Mouse (Mus musculus) forebrain, embryonic 10.5 days (tissue): ENCODE measurements at regions not wholly inside any gene's neighbourhood (a gene's known extent, or its start where the extent isn't known, plus 50 kb on each side); places are given as distances from the start of the nearest gene placed in this dataset.

Source experiments
- DNase-seq: peaks from one replicate; pipeline ENCODE4 v3.0.0-alpha.2; 2017; ENCODE audit warnings: low spot score; ENCODE audit errors: extremely low spot score
- H3K27ac ChIP-seq: fragments of 300-500 bp; sonication (generic); 2 replicates; pipeline ENCODE4 v1.5.1; 2016; ENCODE audit warnings: mild to moderate bottlenecking
- H3K27me3 ChIP-seq: fragments of 300-500 bp; sonication (generic); 2 replicates; pipeline ENCODE4 v1.6.1; 2016; ENCODE audit warnings: mild to moderate bottlenecking; ENCODE audit not compliant: poor library complexity, severe bottlenecking
- H3K36me3 ChIP-seq: fragments of 300-500 bp; sonication (generic); replicated peaks from 2 replicates; pipeline ENCODE4 v1.6.1; 2016; ENCODE audit warnings: mild to moderate bottlenecking, moderate library complexity
- H3K4me1 ChIP-seq: fragments of 300-500 bp; sonication (generic); 2 replicates; pipeline ENCODE4 v1.6.1; 2016
- H3K4me3 ChIP-seq: fragments of 300-500 bp; sonication (generic); 2 replicates; pipeline ENCODE4 v1.5.1; 2016; ENCODE audit warnings: mild to moderate bottlenecking, moderate library complexity
- H3K9me3 ChIP-seq: fragments of 300-500 bp; sonication (generic); 2 replicates; pipeline ENCODE4 v1.6.1; 2016; ENCODE audit warnings: mild to moderate bottlenecking, moderate library complexity
- WGBS: fragments of 180-500 bp; shearing (Covaris S2); methylation state at CpG from one replicate; pipeline ENCODE4 v1.1.7; 2016; 5-methylcytosine and 5-hydroxymethylcytosine counted together

- Histone ChIP-seq H3K36me3 (no peaks in the 10 kb centered on the region), H3K4me3 (no peak overlapping the region), H3K4me1 (peaks cover 12% of the 10 kb centered on the region), H3K27ac (no peak overlapping the region), H3K9me3 (no peaks in the 10 kb centered on the region), H3K27me3 (no peaks in the 10 kb centered on the region)
- no peak for DNase-seq
- 77% methylated on average over 12 of the region's 12 CpGs for WGBS
These were observed 159.8 kb downstream of the Evx1 start for GRCm38 (mm10) chr6:52473042-52473589.

- WGBS, result 74% methylated on average over 11 of the region's 11 CpGs
- Histone ChIP-seq H3K36me3 (no peaks in the 10 kb centered on the region), H3K4me3 (no peak overlapping the region), H3K4me1 (peaks cover 12% of the 10 kb centered on the region), H3K27ac (no peak overlapping the region), H3K27me3 (no peaks in the 10 kb centered on the region), H3K9me3 (no peaks in the 10 kb centered on the region)
- DNase-seq, result no peak
These were observed 160.6 kb downstream of the Evx1 start for GRCm38 (mm10) chr6:52473924-52474323.

GRCm38 (mm10) chr6:52475676-52476075 lies 162.4 kb downstream of the Evx1 start:
- H3K36me3 ChIP-seq, result no peaks in the 10 kb centered on the region
- WGBS, result 90% methylated on average over 8 of the region's 8 CpGs
- H3K9me3 ChIP-seq, result no peaks in the 10 kb centered on the region
- H3K4me3 ChIP-seq, result no peak overlapping the region
- peaks cover 12% of the 10 kb centered on the region for H3K4me1 ChIP-seq
- no peaks in the 10 kb centered on the region for H3K27me3 ChIP-seq
- H3K27ac ChIP-seq, result no peak overlapping the region
- no peak for DNase-seq

- H3K9me3 ChIP-seq, result no peaks in the 10 kb centered on the region
- 72% methylated on average over 7 of the region's 7 CpGs for WGBS
- DNase-seq, result no peak
These were observed 163.3 kb downstream of the Hibadh start for GRCm38 (mm10) chr6:52476907-52477306.

GRCm38 (mm10) chr6:52477380-52477779 lies 162.8 kb downstream of the Hibadh start:
- Histone ChIP-seq H3K9me3 (no peaks in the 10 kb centered on the region), H3K27me3 (no peaks in the 10 kb centered on the region), H3K27ac (no peak overlapping the region), H3K4me3 (no peak overlapping the region), H3K36me3 (no peaks in the 10 kb centered on the region), H3K4me1 (peaks cover 12% of the 10 kb centered on the region)
- DNase-seq, result no peak
- 87% methylated on average over 7 of the region's 7 CpGs for WGBS

More at GRCm38 (mm10) chr6:52476907-52477306, 163.3 kb downstream of the Hibadh start:
- no peak overlapping the region for H3K4me3 ChIP-seq
- peaks cover 12% of the 10 kb centered on the region for H3K4me1 ChIP-seq
- H3K27ac ChIP-seq, result no peak overlapping the region
- no peaks in the 10 kb centered on the region for H3K27me3 ChIP-seq
- no peaks in the 10 kb centered on the region for H3K36me3 ChIP-seq

GRCm38 (mm10) chr6:52478624-52479023 lies 161.6 kb downstream of the Hibadh start:
- Histone ChIP-seq H3K27ac (no peak overlapping the region), H3K36me3 (no peaks in the 10 kb centered on the region), H3K4me3 (no peak overlapping the region), H3K27me3 (no peaks in the 10 kb centered on the region), H3K9me3 (no peaks in the 10 kb centered on the region), H3K4me1 (peaks cover 5% of the 10 kb centered on the region)
- DNase-seq, result no peak
- 87% methylated on average over 2 of the region's 2 CpGs for WGBS

- WGBS, result 84% methylated on average over 12 of the region's 12 CpGs
- DNase-seq, result no peak
- Histone ChIP-seq H3K27me3 (no peaks in the 10 kb centered on the region), H3K27ac (no peak overlapping the region), H3K9me3 (no peaks in the 10 kb centered on the region), H3K36me3 (no peaks in the 10 kb centered on the region), H3K4me1 (no peaks in the 10 kb centered on the region), H3K4me3 (no peak overlapping the region)
These were observed 161.0 kb downstream of the Hibadh start for GRCm38 (mm10) chr6:52479200-52479599.

GRCm38 (mm10) chr6:52481975-52482374 lies 158.2 kb downstream of the Hibadh start:
- 82% methylated on average over 7 of the region's 7 CpGs for WGBS
- H3K27me3 ChIP-seq, result 0 out of 2 replicates have a peak, but pooled peaks cover 5% of the 10 kb centered on the region
- no peak overlapping the region for H3K4me3 ChIP-seq
- no peak for DNase-seq
- H3K27ac ChIP-seq, result no peak overlapping the region
- H3K4me1 ChIP-seq, result peaks cover 13% of the 10 kb centered on the region
- no peaks in the 10 kb centered on the region for H3K9me3 ChIP-seq
- H3K36me3 ChIP-seq, result no peaks in the 10 kb centered on the region

GRCm38 (mm10) chr6:52486146-52486545 lies 154.0 kb downstream of the Hibadh start:
- Histone ChIP-seq H3K36me3 (no peaks in the 10 kb centered on the region), H3K4me1 (peaks cover 13% of the 10 kb centered on the region), H3K27ac (no peak overlapping the region), H3K4me3 (no peak overlapping the region), H3K27me3 (0 out of 2 replicates have a peak, but pooled peaks cover 5% of the 10 kb centered on the region), H3K9me3 (no peaks in the 10 kb centered on the region)
- DNase-seq, result no peak
- 69% methylated on average over 9 of the region's 9 CpGs for WGBS

- peaks cover 13% of the 10 kb centered on the region for H3K4me1 ChIP-seq
- H3K9me3 ChIP-seq, result no peaks in the 10 kb centered on the region
- 85% methylated on average over 4 of the region's 4 CpGs for WGBS
- H3K27me3 ChIP-seq, result 0 out of 2 replicates have a peak, but pooled peaks cover 5% of the 10 kb centered on the region
- DNase-seq, result no peak
- no peaks in the 10 kb centered on the region for H3K36me3 ChIP-seq
- no peak overlapping the region for H3K4me3 ChIP-seq
- H3K27ac ChIP-seq, result no peak overlapping the region
These were observed 153.5 kb downstream of the Hibadh start for GRCm38 (mm10) chr6:52486655-52487054.

GRCm38 (mm10) chr6:52487861-52488260 lies 152.3 kb downstream of the Hibadh start:
- Histone ChIP-seq H3K4me1 (peaks cover 13% of the 10 kb centered on the region), H3K27me3 (0 out of 2 replicates have a peak, but pooled peaks cover 5% of the 10 kb centered on the region), H3K9me3 (no peaks in the 10 kb centered on the region), H3K27ac (no peak overlapping the region), H3K36me3 (no peaks in the 10 kb centered on the region), H3K4me3 (no peak overlapping the region)
- DNase-seq, result no peak
- 96% methylated on average over 5 of the region's 5 CpGs for WGBS

GRCm38 (mm10) chr6:52490264-52490775 lies 149.9 kb downstream of the Hibadh start:
- Histone ChIP-seq H3K4me1 (peaks cover 6% of the 10 kb centered on the region; the same call in 1 of the 2 replicates), H3K27me3 (0 out of 2 replicates have a peak, but pooled peaks cover 3% of the 10 kb centered on the region), H3K4me3 (no peak overlapping the region), H3K36me3 (no peaks in the 10 kb centered on the region), H3K9me3 (no peaks in the 10 kb centered on the region), H3K27ac (no peak overlapping the region)
- no peak for DNase-seq
- WGBS, result 81% methylated on average over 14 of the region's 14 CpGs

GRCm38 (mm10) chr6:52495301-52495700 lies 144.9 kb downstream of the Hibadh start:
- Histone ChIP-seq H3K4me3 (no peak overlapping the region), H3K36me3 (no peaks in the 10 kb centered on the region), H3K9me3 (no peaks in the 10 kb centered on the region), H3K27ac (no peak overlapping the region), H3K27me3 (no peaks in the 10 kb centered on the region), H3K4me1 (no peaks in the 10 kb centered on the region)
- DNase-seq, result no peak
- 88% methylated on average over 3 of the region's 3 CpGs for whole genome bisulfite sequencing
